8 mouse cellular contexts compared by ENCODE assay signal in genomic region chr10:29533846-29534829, GRCm38 (mm10). TPM values are rescaled to one million over a fixed set of nuclear protein-coding genes. Genes with fewer than 3 reads are reported as not detected.
A peak's percentile ranks its signal among the peaks of the same experiment; 100 is the strongest.
DNase-seq lines count a peak whose midpoint lies in the region; ATAC-seq and TF ChIP-seq lines count a peak whose summit lies in the region.

No protein-coding gene starts in this region.

- H3K4me3 ChIP-seq in lung, postnatal 0 days (ENCODE audit: low read depth, low read length), result peak overlapping the region; percentile 54
- peak overlapping the region; percentile 62 for H3K4me3 ChIP-seq in forebrain, postnatal 0 days (ENCODE audit: low read depth, low read length)
- peak overlapping the region; percentile 70 for H3K4me3 ChIP-seq in midbrain, embryonic 16.5 days (ENCODE audit: low read depth, low read length)

- peaks cover 11% of the 10 kb centered on the region; the same call in 1 of the 2 replicates for H3K27me3 ChIP-seq in lung, postnatal 0 days (replicated peaks; ENCODE audit: insufficient read depth, low read length)
- H3K27me3 ChIP-seq in forebrain, postnatal 0 days (ENCODE audit: insufficient read depth, low read length), result peaks cover 9% of the 10 kb centered on the region
- H3K27me3 ChIP-seq in midbrain, embryonic 16.5 days (ENCODE audit: control insufficient read depth, insufficient read depth, low read depth, low read length), result peaks cover 11% of the 10 kb centered on the region

- H3K9me3 ChIP-seq in lung, postnatal 0 days (ENCODE audit: low read length), result no peaks in the 10 kb centered on the region
- H3K9me3 ChIP-seq in forebrain, postnatal 0 days (ENCODE audit: low read length), result no peaks in the 10 kb centered on the region
- H3K9me3 ChIP-seq in midbrain, embryonic 16.5 days (replicated peaks; ENCODE audit: control insufficient read depth, low read length, poor library complexity, severe bottlenecking), result no peaks in the 10 kb centered on the region

- peak; percentile 21; the same call in 1 of the 2 replicates for ATAC-seq in lung, postnatal 0 days
- peak; percentile 16; the same call in 1 of the 2 replicates for ATAC-seq in forebrain, postnatal 0 days
- ATAC-seq in midbrain, embryonic 16.5 days, result peak; percentile 41

- TF ChIP-seq CTCF in lung, postnatal 0 days (IDR thresholded peaks at IDR 0.05), result no peak
- no peak for TF ChIP-seq CTCF in forebrain, postnatal 0 days (IDR thresholded peaks at IDR 0.05; ENCODE audit: low read depth)

- WGBS in lung, postnatal 0 days, result 4% methylated on average over 24 of the region's 24 CpGs
- WGBS in forebrain, postnatal 0 days, result 2% methylated on average over 24 of the region's 24 CpGs
- WGBS in midbrain, embryonic 16.5 days, result 1% methylated on average over 24 of the region's 24 CpGs

- H3K27ac ChIP-seq in lung, postnatal 0 days (ENCODE audit: low read length), result no peak overlapping the region
- H3K27ac ChIP-seq in forebrain, postnatal 0 days (ENCODE audit: low read depth, low read length), result no peak overlapping the region
- 0 out of 2 replicates have a peak overlapping the region, but pooled peaks have one; percentile 22 for H3K27ac ChIP-seq in midbrain, embryonic 16.5 days (ENCODE audit: low read length)

- no peaks in the 10 kb centered on the region for H3K36me3 ChIP-seq in lung, postnatal 0 days (ENCODE audit: insufficient read depth, low read length)
- no peaks in the 10 kb centered on the region for H3K36me3 ChIP-seq in forebrain, postnatal 0 days (ENCODE audit: insufficient read depth)
- H3K36me3 ChIP-seq in midbrain, embryonic 16.5 days (ENCODE audit: control insufficient read depth, insufficient read depth, low read length), result no peaks in the 10 kb centered on the region

- H3K4me2 ChIP-seq in lung, postnatal 0 days (replicated peaks; ENCODE audit: low read depth, low read length), result peak overlapping the region; percentile 91
- peak overlapping the region; percentile 100 for H3K4me2 ChIP-seq in forebrain, postnatal 0 days (ENCODE audit: low read depth)
- H3K4me2 ChIP-seq in midbrain, embryonic 16.5 days (ENCODE audit: low read length), result peak overlapping the region; percentile 100

- TF ChIP-seq EP300 in lung, postnatal 0 days (IDR thresholded peaks at IDR 0.05), result no peak

- H3K9ac ChIP-seq in lung, postnatal 0 days (replicated peaks; ENCODE audit: low read depth), result no peak overlapping the region
- peak overlapping the region; percentile 45 for H3K9ac ChIP-seq in forebrain, postnatal 0 days
- H3K9ac ChIP-seq in midbrain, embryonic 16.5 days (ENCODE audit: low read depth, low read length), result peak overlapping the region; percentile 58

- no peaks in the 10 kb centered on the region for H3K4me1 ChIP-seq in lung, postnatal 0 days (ENCODE audit: insufficient read depth, low read depth, low read length)
- H3K4me1 ChIP-seq in forebrain, postnatal 0 days (ENCODE audit: insufficient read depth), result peaks cover 8% of the 10 kb centered on the region; the same call in 1 of the 2 replicates
- peaks cover 22% of the 10 kb centered on the region for H3K4me1 ChIP-seq in midbrain, embryonic 16.5 days (ENCODE audit: control insufficient read depth, insufficient read depth, low read length)

- DNase-seq in lung, postnatal 0 days (ENCODE audit: low spot score), result no peak
- no peak for DNase-seq in lung, postnatal 14 days
- DNase-seq in cerebellum, postnatal 10 days, result peak; percentile 29 to 38
- DNase-seq in forebrain, postnatal 0 days, result peak; percentile 35
- DNase-seq in layer of hippocampus, postnatal 36 days, result peak; percentile 19 to 33
- DNase-seq in adipocyte (ENCODE audit: low spot score), result no peak
- DNase-seq in lung, postnatal 25 days (ENCODE audit: low spot score), result no peak

RNA-seq across cellular contexts. Expression of gene Rspo3, which starts 1.5 kb away (rescaled TPM):
- polyA plus RNA-seq in lung, postnatal 0 days (2015; fragmentation: Nextera tagmentation; extraction: Ambion mirVana), result 0.50 and 0.51 TPM in 2 replicates
- 5.9 TPM in 2 replicates for total RNA-seq in forebrain, postnatal 0 days (2014; rRNA removed)
- 6.7 and 8.7 TPM in 2 replicates for polyA plus RNA-seq in forebrain, postnatal 0 days (2015; fragmentation: Nextera tagmentation; extraction: Ambion mirVana)
- total RNA-seq in layer of hippocampus, postnatal 36 days (2021), result 10 to 100 TPM; 11.1 to 11.4 TPM
- 3.4 and 19.8 TPM in 2 replicates for polyA plus RNA-seq in midbrain, embryonic 16.5 days (2015; fragmentation: Nextera tagmentation; extraction: Ambion mirVana)

Comparison
In these comparisons a context has a peak if more than half of its experiments do, and no peak if none do; other contexts are left out.
1. DNase-seq: peak in cerebellum, postnatal 10 days (2 of 2), forebrain, postnatal 0 days (single experiment) and layer of hippocampus, postnatal 36 days (2 of 2); none in lung, postnatal 0 days (single experiment), lung, postnatal 14 days (single experiment), adipocyte (single experiment) and lung, postnatal 25 days (single experiment).
2. Peak in every context shown above with its lines, with median percentiles within 50 percentile points of each other: ATAC-seq, H3K4me2 ChIP-seq and H3K4me3 ChIP-seq.